Mouse (Mus musculus): ENCODE results near the gene Gal. TPM values are rescaled to one million over a fixed set of nuclear protein-coding genes. Genes with fewer than 3 reads are reported as not detected.

Gene Gal
- polyA plus RNA-seq, 1 experiment from 2014 or later: 0.61 TPM

- Histone ChIP-seq H3K4me3 (replicated peaks; ENCODE audit: low read depth, low read length) (no peak overlapping the region), H3K9ac (ENCODE audit: low read depth, low read length) (no peak overlapping the region), H3K4me2 (ENCODE audit: low read length) (no peak overlapping the region), H3K9me3 (replicated peaks; ENCODE audit: low read length) (no peaks in the 10 kb centered on the region), H3K27ac (no peak overlapping the region), H3K36me3 (ENCODE audit: insufficient read depth, low read length) (peaks cover 15% of the 10 kb centered on the region), H3K4me1 (replicated peaks; ENCODE audit: insufficient read depth, low read length) (no peaks in the 10 kb centered on the region), H3K27me3 (ENCODE audit: insufficient read depth, low read length) (no peaks in the 10 kb centered on the region)
- ATAC-seq (replicated peaks; ENCODE audit: low FRiP score, low read depth) (no peak), DNase-seq (ENCODE audit: low spot score) (no peak)
- TF ChIP-seq CTCF (IDR thresholded peaks at IDR 0.05; ENCODE audit: low read depth): no peak
- 78% methylated on average over 3 of the region's 3 CpGs for WGBS
Measured at GRCm38 (mm10) chr19:3450714-3451113, 36.4 kb upstream of the Gal start.

GRCm38 (mm10) chr19:3449248-3449647 is 34.9 kb upstream of the Gal start:
- TF ChIP-seq CTCF (IDR thresholded peaks at IDR 0.05; ENCODE audit: low read depth): no peak
- DNase-seq (ENCODE audit: low spot score): peak; percentile 13
- no peak overlapping the region for H3K4me2 ChIP-seq (ENCODE audit: low read length)
- no peak overlapping the region for H3K4me3 ChIP-seq (replicated peaks; ENCODE audit: low read depth, low read length)
- H3K27ac ChIP-seq: no peak overlapping the region
- no peaks in the 10 kb centered on the region for H3K9me3 ChIP-seq (replicated peaks; ENCODE audit: low read length)
- no peaks in the 10 kb centered on the region for H3K4me1 ChIP-seq (replicated peaks; ENCODE audit: insufficient read depth, low read length)
- 62% methylated on average over 3 of the region's 3 CpGs for WGBS
- ATAC-seq (replicated peaks; ENCODE audit: low FRiP score, low read depth): no peak
- H3K9ac ChIP-seq (ENCODE audit: low read depth, low read length): no peak overlapping the region
- H3K27me3 ChIP-seq (ENCODE audit: insufficient read depth, low read length): no peaks in the 10 kb centered on the region
- H3K36me3 ChIP-seq (ENCODE audit: insufficient read depth, low read length): peaks cover 3% of the 10 kb centered on the region; the same call in 1 of the 2 replicates

GRCm38 (mm10) chr19:3447348-3447747 is 33.0 kb upstream of the Gal start:
- no peaks in the 10 kb centered on the region for H3K4me1 ChIP-seq (replicated peaks; ENCODE audit: insufficient read depth, low read length)
- H3K4me3 ChIP-seq (replicated peaks; ENCODE audit: low read depth, low read length): no peak overlapping the region
- WGBS: 72% methylated on average over 3 of the region's 3 CpGs
- TF ChIP-seq CTCF (IDR thresholded peaks at IDR 0.05; ENCODE audit: low read depth): 0 out of 2 replicates have a peak, but pooled peaks have one; percentile 23
- ATAC-seq (replicated peaks; ENCODE audit: low FRiP score, low read depth) (no peak), DNase-seq (ENCODE audit: low spot score) (no peak)
- H3K36me3 ChIP-seq (ENCODE audit: insufficient read depth, low read length): no peaks in the 10 kb centered on the region
- no peaks in the 10 kb centered on the region for H3K27me3 ChIP-seq (ENCODE audit: insufficient read depth, low read length)
- H3K4me2 ChIP-seq (ENCODE audit: low read length): no peak overlapping the region
- H3K27ac ChIP-seq: no peak overlapping the region
- H3K9ac ChIP-seq (ENCODE audit: low read depth, low read length): no peak overlapping the region
- H3K9me3 ChIP-seq (replicated peaks; ENCODE audit: low read length): no peaks in the 10 kb centered on the region

GRCm38 (mm10) chr19:3441092-3441491 is 26.7 kb upstream of the Gal start:
- no peak for TF ChIP-seq CTCF (IDR thresholded peaks at IDR 0.05; ENCODE audit: low read depth)
- Histone ChIP-seq H3K4me2 (ENCODE audit: low read length) (no peak overlapping the region), H3K4me3 (replicated peaks; ENCODE audit: low read depth, low read length) (no peak overlapping the region), H3K4me1 (replicated peaks; ENCODE audit: insufficient read depth, low read length) (no peaks in the 10 kb centered on the region), H3K27me3 (ENCODE audit: insufficient read depth, low read length) (no peaks in the 10 kb centered on the region), H3K9me3 (replicated peaks; ENCODE audit: low read length) (no peaks in the 10 kb centered on the region), H3K9ac (ENCODE audit: low read depth, low read length) (no peak overlapping the region), H3K36me3 (ENCODE audit: insufficient read depth, low read length) (no peaks in the 10 kb centered on the region), H3K27ac (no peak overlapping the region)
- ATAC-seq (replicated peaks; ENCODE audit: low FRiP score, low read depth): no peak
- DNase-seq (ENCODE audit: low spot score): no peak
- WGBS: 14% methylated on average over 10 of the region's 10 CpGs

- TF ChIP-seq CTCF (IDR thresholded peaks at IDR 0.05; ENCODE audit: low read depth): no peak
- WGBS: 45% methylated on average over 5 of the region's 5 CpGs
- no peak for DNase-seq (ENCODE audit: low spot score)
Measured at GRCm38 (mm10) chr19:3440667-3441066, 26.3 kb upstream of the Gal start.

GRCm38 (mm10) chr19:3437980-3438379 is 23.6 kb upstream of the Gal start:
- Histone ChIP-seq H3K4me2 (ENCODE audit: low read length) (no peak overlapping the region), H3K27me3 (ENCODE audit: insufficient read depth, low read length) (no peaks in the 10 kb centered on the region), H3K9me3 (replicated peaks; ENCODE audit: low read length) (no peaks in the 10 kb centered on the region), H3K4me3 (replicated peaks; ENCODE audit: low read depth, low read length) (no peak overlapping the region), H3K9ac (ENCODE audit: low read depth, low read length) (no peak overlapping the region), H3K27ac (no peak overlapping the region), H3K4me1 (replicated peaks; ENCODE audit: insufficient read depth, low read length) (no peaks in the 10 kb centered on the region), H3K36me3 (ENCODE audit: insufficient read depth, low read length) (no peaks in the 10 kb centered on the region)
- TF ChIP-seq CTCF (IDR thresholded peaks at IDR 0.05; ENCODE audit: low read depth): peak; percentile 39; the same call in 1 of the 2 replicates
- WGBS: 63% methylated on average over 5 of the region's 5 CpGs
- no peak for DNase-seq (ENCODE audit: low spot score)
- ATAC-seq (replicated peaks; ENCODE audit: low FRiP score, low read depth): no peak

More at GRCm38 (mm10) chr19:3440667-3441066, 26.3 kb upstream of the Gal start:
- Histone ChIP-seq H3K9me3 (replicated peaks; ENCODE audit: low read length) (no peaks in the 10 kb centered on the region), H3K27me3 (ENCODE audit: insufficient read depth, low read length) (no peaks in the 10 kb centered on the region), H3K4me2 (ENCODE audit: low read length) (no peak overlapping the region), H3K27ac (no peak overlapping the region), H3K4me1 (replicated peaks; ENCODE audit: insufficient read depth, low read length) (no peaks in the 10 kb centered on the region), H3K36me3 (ENCODE audit: insufficient read depth, low read length) (no peaks in the 10 kb centered on the region), H3K4me3 (replicated peaks; ENCODE audit: low read depth, low read length) (no peak overlapping the region), H3K9ac (ENCODE audit: low read depth, low read length) (no peak overlapping the region)
- no peak for ATAC-seq (replicated peaks; ENCODE audit: low FRiP score, low read depth)

GRCm38 (mm10) chr19:3436840-3437239 is 22.5 kb upstream of the Gal start:
- Histone ChIP-seq H3K4me3 (replicated peaks; ENCODE audit: low read depth, low read length) (no peak overlapping the region), H3K27ac (no peak overlapping the region), H3K36me3 (ENCODE audit: insufficient read depth, low read length) (no peaks in the 10 kb centered on the region), H3K27me3 (ENCODE audit: insufficient read depth, low read length) (no peaks in the 10 kb centered on the region), H3K4me2 (ENCODE audit: low read length) (no peak overlapping the region), H3K4me1 (replicated peaks; ENCODE audit: insufficient read depth, low read length) (no peaks in the 10 kb centered on the region), H3K9ac (ENCODE audit: low read depth, low read length) (no peak overlapping the region), H3K9me3 (replicated peaks; ENCODE audit: low read length) (no peaks in the 10 kb centered on the region)
- TF ChIP-seq CTCF (IDR thresholded peaks at IDR 0.05; ENCODE audit: low read depth): peak; percentile 60
- ATAC-seq (replicated peaks; ENCODE audit: low FRiP score, low read depth): no peak
- 60% methylated on average over 9 of the region's 9 CpGs for WGBS
- peak; percentile 14 for DNase-seq (ENCODE audit: low spot score)

Measured in kidney, postnatal 0 days (tissue).